Mouse (Mus musculus) lung, postnatal 36 days (tissue): ENCODE data around the gene Rptn.
A peak's percentile ranks its signal among the peaks of the same experiment; 100 is the strongest.
"Not testable (repeated sequence)": the region's sequence is repeated elsewhere in the genome, so short reads cannot be mapped to it uniquely, and the experiment has no call there.

Source experiments
- DNase-seq: peaks from one replicate; pipeline ENCODE4 v3.0.0; 2022; ENCODE audit warnings: mixed read lengths

The Rptn gene

GRCm38 (mm10) chr3:93393366-93393765 is at the start of gene Rptn:
TSS of gene Rptn (plus strand) at chr3:93393699.
- no peak for DNase-seq

GRCm38 (mm10) chr3:93346896-93347295 is 46.6 kb upstream of the Rptn start:
- no peak for DNase-seq

DNA sequence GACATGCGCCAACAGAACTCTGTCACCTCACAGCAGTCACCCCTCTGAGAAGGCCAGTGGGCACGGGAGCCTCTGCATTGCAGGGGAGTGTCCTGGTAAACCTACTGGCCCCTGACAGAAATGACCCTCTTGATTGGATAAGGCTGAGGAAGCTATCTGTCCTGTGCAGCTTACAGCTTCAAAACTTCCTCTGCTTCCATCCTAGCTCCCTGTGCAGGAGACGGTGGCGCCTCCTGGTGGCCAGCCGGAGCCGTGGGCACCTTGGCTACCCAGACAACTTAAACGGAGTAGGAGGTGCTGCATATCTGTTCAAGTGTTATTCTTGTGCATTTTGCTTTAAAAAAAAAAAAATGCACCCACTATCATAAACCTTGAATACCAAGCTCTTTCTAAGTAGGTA is 33.5 kb upstream of the Rptn start:
- peak; percentile 59 for DNase-seq

- peak; percentile 56 for DNase-seq
Measured at GRCm38 (mm10) chr3:93361933-93362574, 31.4 kb upstream of the Rptn start.

- peak; percentile 77 for DNase-seq
Measured at GRCm38 (mm10) chr3:93366966-93367575, 26.4 kb upstream of the Rptn start.

- DNase-seq: no peak
Measured at GRCm38 (mm10) chr3:93368171-93368570, 25.3 kb upstream of the Rptn start.

DNA sequence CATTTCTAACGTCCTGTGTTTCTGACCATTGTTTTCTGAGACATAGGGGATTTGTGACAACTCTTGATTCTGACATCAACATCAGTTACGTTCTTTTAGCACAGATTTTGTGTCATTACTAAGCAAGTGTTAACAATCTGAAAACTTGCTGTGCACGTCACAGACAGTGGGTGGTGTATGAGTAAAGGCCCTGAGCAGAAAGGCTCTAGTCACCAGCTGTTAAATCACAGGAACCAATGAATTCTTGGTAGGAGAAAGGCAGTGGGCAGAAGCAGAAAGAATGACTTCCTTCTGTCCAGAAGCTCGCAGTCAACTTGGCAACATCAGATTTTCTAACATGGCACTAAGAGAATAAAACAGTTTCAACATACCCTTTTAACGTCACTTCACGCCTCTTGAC is 20.1 kb upstream of the Rptn start:
- DNase-seq: no peak

GRCm38 (mm10) chr3:93375196-93375595 is 18.3 kb upstream of the Rptn start:
- no peak for DNase-seq

DNA sequence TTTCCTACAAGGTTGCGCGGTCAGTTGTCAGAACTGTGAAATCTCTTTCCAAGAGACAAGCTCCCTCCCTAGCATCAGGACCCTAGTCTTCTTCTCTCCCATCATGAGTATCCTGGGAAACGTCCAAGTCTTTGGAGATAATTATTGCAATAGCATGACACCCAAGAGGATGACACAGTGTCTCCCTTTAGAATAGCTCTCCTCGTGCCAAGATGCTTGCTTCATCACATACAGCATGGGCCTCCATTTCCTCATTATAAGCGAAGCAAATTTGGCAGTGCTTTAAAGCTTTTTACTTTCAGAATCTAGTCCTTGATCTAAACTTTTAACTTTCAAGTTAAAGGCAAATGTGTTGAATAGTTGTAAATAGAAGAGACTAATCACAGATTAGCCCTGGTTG is 17.9 kb upstream of the Rptn start:
- no peak for DNase-seq

DNA sequence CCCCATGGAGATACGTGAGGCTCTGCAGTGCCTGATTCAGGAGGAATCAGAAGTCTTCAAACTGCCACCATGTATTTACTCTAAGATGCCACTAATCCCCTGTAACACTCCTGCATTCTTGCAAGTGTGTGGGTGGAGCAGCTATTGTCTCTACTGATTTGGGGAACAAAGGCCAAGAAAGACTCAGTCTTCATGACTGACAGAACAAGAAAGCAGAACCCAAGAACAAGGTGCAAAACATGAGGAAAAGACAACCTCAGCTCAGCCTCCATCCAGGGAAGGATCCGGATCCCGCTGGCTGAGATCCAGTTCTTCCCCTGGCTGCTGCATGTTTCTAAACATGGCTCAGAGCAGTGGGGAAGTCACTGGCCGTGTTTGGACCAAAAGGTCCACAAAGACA is 15.4 kb upstream of the Rptn start:
- DNase-seq: no peak

GRCm38 (mm10) chr3:93403936-93404335 is 10.4 kb downstream of the Rptn start:
- no peak for DNase-seq

DNA sequence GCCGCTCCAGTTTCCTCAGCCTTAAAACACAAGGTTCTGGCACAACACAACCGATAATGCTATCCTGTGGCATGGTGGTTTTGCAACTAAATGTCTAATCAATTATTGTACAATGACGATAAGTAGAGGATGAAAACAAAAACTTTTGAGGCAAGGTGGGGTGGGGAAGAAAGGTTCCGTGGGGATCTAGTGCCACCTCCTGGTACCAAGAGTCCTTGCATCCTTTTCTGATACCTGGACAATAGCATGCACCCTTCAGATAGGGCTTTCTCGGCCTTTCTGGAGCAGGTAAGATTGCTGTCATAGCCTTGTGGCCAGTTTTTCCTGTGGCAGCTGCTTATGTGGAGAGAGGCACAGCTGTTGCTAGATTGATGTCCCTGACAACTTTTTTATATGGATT is 13.5 kb downstream of the Rptn start:
- peak; percentile 45 for DNase-seq

DNA sequence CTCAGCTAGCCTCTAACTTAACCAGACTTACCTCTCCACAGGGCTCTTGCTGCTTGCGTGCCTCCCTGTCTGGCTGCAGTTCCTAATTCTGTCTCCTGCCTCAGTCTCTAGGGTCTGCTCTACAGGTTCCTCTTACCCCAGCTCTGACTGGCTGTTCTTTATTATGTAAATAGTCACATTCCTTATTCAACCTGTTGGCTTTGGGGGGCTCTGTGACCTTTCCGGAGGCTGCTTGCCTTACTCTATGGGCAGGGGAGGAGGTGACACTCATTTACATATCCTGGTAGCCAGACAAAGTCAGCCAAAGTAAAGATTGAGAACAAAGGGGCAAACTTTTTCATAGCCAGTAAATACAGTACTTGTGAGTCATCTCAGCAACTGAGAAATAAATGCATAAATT is 18.4 kb downstream of the Rptn start:
- no peak for DNase-seq

DNA sequence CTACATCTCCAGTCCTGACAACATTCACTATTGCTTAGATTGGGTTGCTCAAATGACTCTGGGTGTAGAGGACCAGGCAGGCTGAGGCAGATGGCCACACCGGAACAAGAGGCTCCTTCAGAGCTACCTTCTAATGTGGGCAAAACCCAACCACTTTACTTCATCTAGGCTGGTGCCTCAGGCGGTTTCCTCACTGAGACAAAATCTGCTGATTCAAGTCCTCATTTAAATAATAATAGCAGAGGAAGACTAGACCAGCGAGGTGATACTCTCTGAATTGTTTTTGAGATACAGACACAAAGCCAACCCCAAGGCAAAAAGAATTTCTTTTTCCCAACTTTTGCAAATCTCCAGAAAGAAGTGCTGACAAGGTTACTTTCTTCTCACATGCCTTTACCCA is 38.2 kb downstream of the Rptn start:
- no peak for DNase-seq

- no peak for DNase-seq
Measured at GRCm38 (mm10) chr3:93442030-93442429, 48.5 kb downstream of the Rptn start, which contains the start of gene Tchh. TSS of gene Tchh (plus strand) at chr3:93442330.

- DNase-seq: peak; percentile 47
Measured at GRCm38 (mm10) chr3:93443501-93444101, 50.1 kb downstream of the Rptn start.

GRCm38 (mm10) chr3:93444343-93445164 is 51.1 kb downstream of the Rptn start:
- DNase-seq: peak; percentile 66

DNA sequence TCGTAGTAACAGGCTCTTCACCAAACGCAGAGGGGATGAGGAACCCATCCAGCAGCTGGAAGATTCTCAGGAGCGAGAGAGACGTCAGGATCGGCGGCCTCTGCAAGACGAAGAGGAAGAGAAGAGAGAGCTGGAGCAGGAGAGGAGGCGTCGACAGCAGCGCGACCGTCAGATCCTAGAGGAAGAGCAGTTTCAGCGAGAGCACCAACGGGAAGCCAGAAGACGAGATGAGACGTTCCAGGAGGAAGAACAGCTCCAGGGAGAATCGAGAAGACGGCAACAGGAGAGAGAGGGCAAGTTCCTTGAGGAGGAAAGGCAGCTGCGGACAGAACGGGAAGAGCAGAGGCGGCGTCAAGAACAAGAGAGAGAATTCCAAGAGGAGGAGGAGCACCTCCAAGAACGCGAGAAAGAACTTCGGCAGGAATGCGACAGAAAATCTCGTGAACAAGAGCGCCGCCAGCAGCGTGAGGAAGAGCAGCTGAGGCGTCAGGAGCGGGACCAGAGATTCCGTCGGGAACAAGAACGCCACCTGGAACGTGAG is 51.7 kb downstream of the Rptn start:
- DNase-seq: peak; percentile 21

DNA sequence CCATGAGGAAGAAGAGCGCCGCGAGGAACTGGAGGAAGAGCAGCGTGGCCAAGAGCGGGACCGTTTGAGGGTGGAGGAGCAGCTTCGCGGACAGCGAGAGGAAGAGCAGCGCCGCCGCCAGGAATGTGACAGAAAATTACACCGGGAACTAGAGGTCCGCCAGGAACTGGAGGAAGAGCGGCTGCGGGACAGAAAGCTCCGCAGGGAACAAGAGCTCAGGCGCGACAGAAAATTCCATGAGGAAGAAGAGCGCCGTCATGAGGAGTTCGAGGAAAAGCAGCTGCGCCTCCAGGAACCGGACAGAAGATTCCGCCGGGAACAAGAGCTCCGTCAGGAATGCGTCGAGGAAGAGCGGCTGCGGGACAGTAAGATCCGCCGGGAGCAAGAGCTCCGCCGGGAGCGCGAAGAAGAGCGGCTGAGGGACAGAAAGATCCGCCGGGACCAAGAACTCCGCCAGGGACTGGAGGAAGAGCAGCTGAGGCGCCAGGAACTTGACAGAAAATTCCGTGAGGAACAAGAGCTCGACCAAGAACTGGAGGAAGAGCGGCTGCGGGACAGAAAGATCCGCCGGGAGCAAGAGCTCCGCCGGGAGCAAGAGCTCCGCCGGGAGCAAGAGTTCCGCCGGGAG is 52.7 kb downstream of the Rptn start:
- peak; percentile 18 for DNase-seq

- DNase-seq: not testable (repeated sequence)
Measured at GRCm38 (mm10) chr3:93446756-93447137, 53.2 kb downstream of the Rptn start.

DNA sequence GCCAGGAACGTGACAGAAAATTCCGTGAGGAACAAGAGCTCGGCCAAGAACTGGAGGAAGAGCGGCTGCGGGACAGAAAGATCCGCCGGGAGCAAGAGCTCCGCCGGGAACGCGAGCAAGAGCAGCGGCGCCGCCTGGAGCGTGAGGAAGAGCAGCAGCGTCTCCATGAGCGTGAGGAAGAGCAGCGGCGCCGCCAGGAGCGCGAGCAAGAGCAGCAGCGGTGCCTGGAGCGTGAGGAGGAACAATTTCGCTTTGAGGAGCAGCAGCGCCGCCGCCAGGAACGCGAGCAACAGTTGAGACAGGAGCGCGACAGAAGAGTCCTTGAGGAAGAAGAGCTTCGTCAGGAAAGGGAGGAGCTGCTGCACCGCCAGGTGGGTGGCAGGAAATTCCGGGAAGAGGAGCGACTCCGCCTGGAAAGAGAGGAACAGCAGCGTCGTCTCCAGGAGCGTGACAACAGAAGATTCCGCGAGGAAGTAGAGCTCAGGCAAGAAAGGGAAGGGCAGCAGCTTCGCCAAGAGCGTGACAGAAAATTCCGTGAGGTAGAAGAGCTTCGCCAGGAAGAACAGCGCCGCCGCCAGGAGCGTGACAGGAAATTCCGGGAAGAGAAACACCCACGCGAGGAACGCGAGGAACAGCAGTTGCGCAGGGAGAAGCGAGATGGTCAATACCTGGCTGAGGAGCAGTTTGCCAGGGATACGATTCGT is 53.8 kb downstream of the Rptn start:
- peak; percentile 75 for DNase-seq
